Mouse (Mus musculus): ENCODE results near the gene Capza3. TPM values are rescaled to one million over a fixed set of nuclear protein-coding genes. Genes with fewer than 3 reads are reported as not detected.

The Capza3 gene
- not detected in 2 replicates for total RNA-seq (2023)

GRCm38 (mm10) chr6:140040952-140041351 lies at the start of gene Capza3:
Gene Capza3, plus strand, starts transcription at chr6:140041252.

GRCm38 (mm10) chr6:140041357-140041756 lies 305 bp downstream of the Capza3 start, which contains the start of gene Plcz1:
Gene Plcz1, minus strand, starts transcription at chr6:140041457.

Other genes with a start within 250 kb of the Capza3 start
- not detected in 2 replicates for gene Plcz1, start 205 bp downstream of the Capza3 start, total RNA-seq (2023)

Measured in neutrophil, adult 65 days (primary cell).